Mouse (Mus musculus) C2C12 (cell line): ENCODE results near the gene Cyp51.

ENCODE experiments used
- CEBPB ChIP-seq: IDR thresholded peaks from one replicate; pipeline ENCODE4 v1.6.1; 2011; ENCODE audit warnings: low read depth, mild to moderate bottlenecking, control low read depth, moderate library complexity
- CTCF ChIP-seq: IDR thresholded peaks from one replicate; pipeline ENCODE4 v1.5.1; 2011; ENCODE audit not compliant: control insufficient read depth, insufficient read depth, insufficient read length
- MAX ChIP-seq: IDR thresholded peaks from one replicate; pipeline ENCODE4 v1.6.1; 2011; ENCODE audit warnings: mild to moderate bottlenecking, control low read depth

DNA sequence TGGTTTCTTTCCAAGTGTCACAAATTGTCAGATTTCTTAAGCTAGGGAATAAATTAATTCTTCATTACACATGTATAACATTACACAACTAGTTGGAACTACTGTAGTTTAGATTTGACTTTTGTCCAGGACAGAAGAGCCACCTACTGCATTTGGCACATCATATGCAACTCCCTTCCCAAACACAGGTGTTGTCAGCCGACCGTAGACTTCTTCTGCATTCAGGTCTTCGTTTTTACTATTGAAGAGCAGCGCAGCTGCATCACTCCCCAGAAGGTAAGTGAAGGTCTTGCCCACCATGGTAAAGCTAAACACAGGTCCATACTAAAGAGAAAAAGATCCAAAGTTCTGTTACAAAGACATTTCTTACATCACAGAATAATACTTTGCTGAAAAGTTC, 3.5 kb downstream of the Cyp51 start:
- no peak for TF ChIP-seq CTCF
- no peak for TF ChIP-seq MAX
- TF ChIP-seq CEBPB: no peak
